Mouse (Mus musculus): ENCODE data around the gene Aox2. TPM values are rescaled to one million over a fixed set of nuclear protein-coding genes. Genes with fewer than 3 reads are reported as not detected.

Gene Aox2
- total RNA-seq, 1 experiment = 0.04 TPM

DNA sequence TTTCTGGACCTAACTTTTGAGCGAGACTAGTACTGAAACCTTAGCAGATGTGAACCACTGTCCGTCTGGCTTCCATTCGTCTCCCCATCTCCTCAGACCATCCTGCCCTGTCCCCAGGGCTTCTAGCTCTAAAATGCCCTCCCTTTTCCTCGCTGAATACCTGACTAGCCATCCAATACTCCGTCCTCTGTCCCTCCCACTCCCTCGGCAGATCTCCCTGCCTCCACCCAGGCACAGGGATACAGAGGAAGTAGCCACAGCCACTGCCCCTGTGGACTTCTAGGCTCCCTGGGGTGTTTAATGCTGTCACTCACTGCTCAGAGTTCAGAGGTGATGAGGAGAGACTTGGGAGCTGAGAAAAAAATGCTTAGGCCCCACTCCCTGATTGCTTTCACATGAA is 23.9 kb downstream of the Aox2 start:
- Histone ChIP-seq H3K36me3 (ENCODE audit: control insufficient read depth, insufficient read depth, low read length, poor library complexity, severe bottlenecking) (no peaks in the 10 kb centered on the region), H3K27ac (ENCODE audit: insufficient read depth, low read depth, low read length, poor library complexity, severe bottlenecking) (no peak overlapping the region), H3K9me3 (ENCODE audit: control insufficient read depth, insufficient read depth, low read depth, low read length) (no peaks in the 10 kb centered on the region), H3K9ac (ENCODE audit: insufficient read depth, low read depth, low read length, poor library complexity, severe bottlenecking) (no peak overlapping the region), H3K4me1 (ENCODE audit: control insufficient read depth in 2 of 2, insufficient read depth in 2 of 2, low read length in 2 of 2, poor library complexity in 1 of 2) (peaks cover 0 to 6% of the 10 kb centered on the region in 2 experiments; a peak in 1 of 4 replicates), H3K4me3 (ENCODE audit: insufficient read depth in 1 of 2, low read depth in 1 of 2, low read length in 2 of 2, poor library complexity in 1 of 2, severe bottlenecking in 1 of 2) (no peak overlapping the region)
- in situ Hi-C loops (cut with MboI; ENCODE audit: low sequenced_read_pairs in 2 of 2, unreplicated experiment in 2 of 2) = no loop called here
- TF ChIP-seq HCFC1 (IDR thresholded peaks at IDR 0.05; ENCODE audit: borderline replicate concordance, insufficient read depth, low read length) = no peak
- no peak for TF ChIP-seq MAFK (IDR thresholded peaks at IDR 0.05; ENCODE audit: insufficient read depth, low read depth, low read length)
- TF ChIP-seq CHD2 (IDR thresholded peaks at IDR 0.05; ENCODE audit: low read depth, low read length) = no peak
- TF ChIP-seq ZNF384 (IDR thresholded peaks at IDR 0.05; ENCODE audit: low read depth, low read length) = no peak
- TF ChIP-seq ZC3H11A (IDR thresholded peaks at IDR 0.05; ENCODE audit: borderline replicate concordance, low read depth, low read length) = no peak
- DNase-seq (ENCODE audit: low read depth, low spot score) = no peak

DNA sequence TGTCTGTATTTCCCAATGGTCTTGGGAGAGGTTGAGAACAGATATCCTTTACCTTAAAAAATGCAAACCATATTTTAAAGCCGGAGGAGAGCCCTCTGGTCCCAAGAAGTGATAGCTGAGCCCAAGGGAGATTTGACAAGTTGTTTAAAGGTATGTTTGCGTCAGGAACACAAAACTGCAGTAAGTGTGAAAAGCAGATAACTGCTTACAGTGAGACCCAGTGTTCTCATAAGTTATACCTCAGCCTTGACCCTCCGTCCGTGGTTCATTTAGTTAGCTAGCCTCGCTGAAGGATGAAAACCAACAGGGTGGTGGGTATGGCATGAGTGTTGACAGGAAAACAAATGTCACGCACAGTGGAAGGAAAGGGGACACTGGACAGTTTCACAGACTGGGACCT is 24.9 kb downstream of the Aox2 start:
- no peaks in the 10 kb centered on the region for H3K36me3 ChIP-seq (ENCODE audit: control insufficient read depth, insufficient read depth, low read length, poor library complexity, severe bottlenecking)
- in situ Hi-C loops (cut with MboI; ENCODE audit: low sequenced_read_pairs in 2 of 2, unreplicated experiment in 2 of 2) = no loop called here
- DNase-seq (ENCODE audit: low read depth, low spot score) = no peak
- TF ChIP-seq ZNF384 (IDR thresholded peaks at IDR 0.05; ENCODE audit: low read depth, low read length) = no peak
- TF ChIP-seq CHD2 (IDR thresholded peaks at IDR 0.05; ENCODE audit: low read depth, low read length) = no peak
- TF ChIP-seq ZC3H11A (IDR thresholded peaks at IDR 0.05; ENCODE audit: borderline replicate concordance, low read depth, low read length) = no peak
- TF ChIP-seq MAFK (IDR thresholded peaks at IDR 0.05; ENCODE audit: insufficient read depth, low read depth, low read length) = no peak
- no peak for TF ChIP-seq HCFC1 (IDR thresholded peaks at IDR 0.05; ENCODE audit: borderline replicate concordance, insufficient read depth, low read length)
- H3K4me1 ChIP-seq (ENCODE audit: control insufficient read depth in 2 of 2, insufficient read depth in 2 of 2, low read length in 2 of 2, poor library complexity in 1 of 2) = peaks cover 0 to 6% of the 10 kb centered on the region in 2 experiments; a peak in 1 of 4 replicates
- no peak overlapping the region for H3K9ac ChIP-seq (ENCODE audit: insufficient read depth, low read depth, low read length, poor library complexity, severe bottlenecking)
- H3K4me3 ChIP-seq (ENCODE audit: insufficient read depth in 1 of 2, low read depth in 1 of 2, low read length in 2 of 2, poor library complexity in 1 of 2, severe bottlenecking in 1 of 2) = no peak overlapping the region
- no peak overlapping the region for H3K27ac ChIP-seq (ENCODE audit: insufficient read depth, low read depth, low read length, poor library complexity, severe bottlenecking)
- H3K9me3 ChIP-seq (ENCODE audit: control insufficient read depth, insufficient read depth, low read depth, low read length) = no peaks in the 10 kb centered on the region

DNA sequence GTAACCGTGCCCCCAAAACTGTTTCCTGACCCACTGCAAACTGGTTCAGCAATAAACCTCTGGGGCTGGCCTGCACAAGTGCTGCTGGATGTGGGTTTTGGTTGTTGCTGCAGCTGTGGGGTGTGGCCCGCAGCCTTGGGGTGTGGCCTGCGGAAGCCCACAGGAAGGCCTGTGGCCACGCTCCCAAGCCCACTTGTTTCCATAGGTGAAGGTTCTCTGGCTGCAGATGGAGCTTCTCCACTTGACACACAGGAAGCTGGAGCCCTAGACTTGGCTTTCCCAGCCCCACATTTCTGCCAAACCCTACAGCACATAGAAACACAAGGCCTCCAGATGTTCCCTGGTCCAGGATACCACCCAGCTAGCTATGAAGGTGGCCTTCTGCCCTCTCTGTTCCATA is 25.6 kb downstream of the Aox2 start:
- H3K4me1 ChIP-seq (ENCODE audit: control insufficient read depth in 2 of 2, insufficient read depth in 2 of 2, low read length in 2 of 2, poor library complexity in 1 of 2) = peaks cover 0 to 6% of the 10 kb centered on the region in 2 experiments; a peak in 1 of 4 replicates
- TF ChIP-seq ZNF384 (IDR thresholded peaks at IDR 0.05; ENCODE audit: low read depth, low read length) (no peak), HCFC1 (IDR thresholded peaks at IDR 0.05; ENCODE audit: borderline replicate concordance, insufficient read depth, low read length) (no peak), ZC3H11A (IDR thresholded peaks at IDR 0.05; ENCODE audit: borderline replicate concordance, low read depth, low read length) (no peak), MAFK (IDR thresholded peaks at IDR 0.05; ENCODE audit: insufficient read depth, low read depth, low read length) (no peak), CHD2 (IDR thresholded peaks at IDR 0.05; ENCODE audit: low read depth, low read length) (no peak)
- H3K27ac ChIP-seq (ENCODE audit: insufficient read depth, low read depth, low read length, poor library complexity, severe bottlenecking) = no peak overlapping the region
- in situ Hi-C loops (cut with MboI; ENCODE audit: low sequenced_read_pairs in 2 of 2, unreplicated experiment in 2 of 2) = no loop called here
- no peak overlapping the region for H3K9ac ChIP-seq (ENCODE audit: insufficient read depth, low read depth, low read length, poor library complexity, severe bottlenecking)
- no peak for DNase-seq (ENCODE audit: low read depth, low spot score)
- no peaks in the 10 kb centered on the region for H3K9me3 ChIP-seq (ENCODE audit: control insufficient read depth, insufficient read depth, low read depth, low read length)
- no peak overlapping the region for H3K4me3 ChIP-seq (ENCODE audit: insufficient read depth in 1 of 2, low read depth in 1 of 2, low read length in 2 of 2, poor library complexity in 1 of 2, severe bottlenecking in 1 of 2)
- no peaks in the 10 kb centered on the region for H3K36me3 ChIP-seq (ENCODE audit: control insufficient read depth, insufficient read depth, low read length, poor library complexity, severe bottlenecking)

DNA sequence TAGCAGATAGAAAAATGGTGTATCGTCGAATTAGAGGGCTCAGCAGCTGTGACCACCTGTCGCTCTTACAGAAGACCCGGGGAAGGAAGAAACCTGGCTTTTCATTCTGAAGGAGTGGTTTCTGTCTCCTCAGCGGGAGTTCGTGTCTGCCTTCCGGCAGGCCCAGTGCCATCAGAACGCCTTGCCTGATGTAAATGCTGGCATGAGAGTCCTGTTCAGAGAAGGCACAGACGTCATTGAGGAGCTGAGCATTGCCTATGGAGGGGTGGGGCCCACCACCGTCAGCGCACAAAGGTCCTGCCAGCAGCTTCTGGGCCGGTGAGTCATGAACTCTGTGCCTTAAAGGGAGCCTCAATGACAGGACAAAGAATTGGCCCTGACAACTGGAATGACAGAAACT is 26.2 kb downstream of the Aox2 start:
- TF ChIP-seq ZNF384 (IDR thresholded peaks at IDR 0.05; ENCODE audit: low read depth, low read length) (no peak), CHD2 (IDR thresholded peaks at IDR 0.05; ENCODE audit: low read depth, low read length) (no peak), HCFC1 (IDR thresholded peaks at IDR 0.05; ENCODE audit: borderline replicate concordance, insufficient read depth, low read length) (no peak), ZC3H11A (IDR thresholded peaks at IDR 0.05; ENCODE audit: borderline replicate concordance, low read depth, low read length) (no peak)
- no peak for DNase-seq (ENCODE audit: low read depth, low spot score)
- no peak overlapping the region for H3K9ac ChIP-seq (ENCODE audit: insufficient read depth, low read depth, low read length, poor library complexity, severe bottlenecking)
- H3K27ac ChIP-seq (ENCODE audit: insufficient read depth, low read depth, low read length, poor library complexity, severe bottlenecking) = no peak overlapping the region
- H3K4me3 ChIP-seq (ENCODE audit: insufficient read depth in 1 of 2, low read depth in 1 of 2, low read length in 2 of 2, poor library complexity in 1 of 2, severe bottlenecking in 1 of 2) = no peak overlapping the region
- no peaks in the 10 kb centered on the region for H3K36me3 ChIP-seq (ENCODE audit: control insufficient read depth, insufficient read depth, low read length, poor library complexity, severe bottlenecking)
- H3K9me3 ChIP-seq (ENCODE audit: control insufficient read depth, insufficient read depth, low read depth, low read length) = no peaks in the 10 kb centered on the region
- peaks cover 0 to 6% of the 10 kb centered on the region in 2 experiments; a peak in 1 of 4 replicates for H3K4me1 ChIP-seq (ENCODE audit: control insufficient read depth in 2 of 2, insufficient read depth in 2 of 2, low read length in 2 of 2, poor library complexity in 1 of 2)
- in situ Hi-C loops (cut with MboI; ENCODE audit: low sequenced_read_pairs in 2 of 2, unreplicated experiment in 2 of 2) = no loop called here

DNA sequence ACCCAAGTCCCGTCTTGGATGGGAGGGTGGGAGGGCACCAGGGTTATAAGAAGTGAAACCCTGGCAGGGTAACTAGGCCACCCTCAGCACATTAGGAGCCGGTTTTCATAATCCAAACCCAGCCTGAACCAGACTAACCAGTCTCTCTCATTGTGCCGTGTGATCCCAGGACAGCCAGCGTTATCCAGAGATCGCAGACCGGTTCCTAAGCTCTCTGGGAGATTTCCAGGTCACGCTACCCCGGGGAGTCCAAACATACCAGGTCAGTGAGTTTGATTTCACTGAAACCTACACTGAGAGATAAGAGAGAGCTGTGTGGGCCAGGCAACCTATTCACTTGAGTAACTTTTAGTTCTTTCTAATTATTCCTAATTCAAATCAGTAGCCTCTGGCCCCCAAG is 29.1 kb downstream of the Aox2 start:
- in situ Hi-C loops (cut with MboI; ENCODE audit: low sequenced_read_pairs in 2 of 2, unreplicated experiment in 2 of 2) = no loop called here
- no peak for DNase-seq (ENCODE audit: low read depth, low spot score)
- no peak overlapping the region for H3K4me3 ChIP-seq (ENCODE audit: insufficient read depth in 1 of 2, low read depth in 1 of 2, low read length in 2 of 2, poor library complexity in 1 of 2, severe bottlenecking in 1 of 2)
- TF ChIP-seq MAFK (IDR thresholded peaks at IDR 0.05; ENCODE audit: insufficient read depth, low read depth, low read length) = no peak
- no peak for TF ChIP-seq HCFC1 (IDR thresholded peaks at IDR 0.05; ENCODE audit: borderline replicate concordance, insufficient read depth, low read length)
- TF ChIP-seq ZNF384 (IDR thresholded peaks at IDR 0.05; ENCODE audit: low read depth, low read length) = no peak
- TF ChIP-seq CHD2 (IDR thresholded peaks at IDR 0.05; ENCODE audit: low read depth, low read length) = no peak
- H3K4me1 ChIP-seq (ENCODE audit: control insufficient read depth in 2 of 2, insufficient read depth in 2 of 2, low read length in 2 of 2, poor library complexity in 1 of 2) = peaks cover 0 to 6% of the 10 kb centered on the region in 2 experiments; a peak in 1 of 4 replicates
- no peak overlapping the region for H3K9ac ChIP-seq (ENCODE audit: insufficient read depth, low read depth, low read length, poor library complexity, severe bottlenecking)
- no peaks in the 10 kb centered on the region for H3K9me3 ChIP-seq (ENCODE audit: control insufficient read depth, insufficient read depth, low read depth, low read length)
- H3K36me3 ChIP-seq (ENCODE audit: control insufficient read depth, insufficient read depth, low read length, poor library complexity, severe bottlenecking) = no peaks in the 10 kb centered on the region
- H3K27ac ChIP-seq (ENCODE audit: insufficient read depth, low read depth, low read length, poor library complexity, severe bottlenecking) = no peak overlapping the region
